ENCODE assay signal across 10 mouse cellular contexts in the genomic region with DNA sequence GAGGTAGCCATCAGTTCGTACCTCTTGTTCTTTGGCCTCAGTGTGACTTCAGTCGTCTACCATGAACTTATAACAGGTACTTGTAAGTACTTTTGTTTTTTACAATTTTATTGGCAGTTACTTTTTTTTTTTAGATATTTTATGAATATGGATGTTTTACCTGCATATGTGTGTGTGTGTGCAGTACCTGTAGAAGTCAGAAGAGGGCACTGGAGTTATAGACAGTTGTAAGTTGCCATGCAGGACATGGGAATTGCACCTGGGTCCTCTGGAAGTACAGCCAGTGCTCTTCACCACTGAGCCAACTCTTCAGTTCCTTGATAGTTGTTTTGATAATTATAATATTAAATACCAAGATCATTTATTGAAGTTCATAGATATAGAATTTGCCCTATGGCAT. TPM values are rescaled to one million over a fixed set of nuclear protein-coding genes. Genes with fewer than 3 reads are reported as not detected.
A peak's percentile ranks its signal among the peaks of the same experiment; 100 is the strongest.
DNase-seq lines count a peak whose midpoint lies in the region; ATAC-seq and TF ChIP-seq lines count a peak whose summit lies in the region.
"Had no signal": no experiment of that assay in that cellular context is flagged by ENCODE, and none has a peak within 500 bp of the region (broad histone marks: within the 10 kb centered on the region; RNA-seq: fewer than 3 reads in every experiment).

No protein-coding gene starts in this region.

- 0 out of 2 replicates have a peak, but pooled peaks cover 9% of the 10 kb centered on the region for H3K36me3 ChIP-seq in kidney, embryonic 15.5 days
- H3K36me3 ChIP-seq: embryonic facial prominence, embryonic 15.5 days had no signal

- no peaks in the 10 kb centered on the region for H3K27me3 ChIP-seq in kidney, embryonic 15.5 days
- H3K27me3 ChIP-seq: embryonic facial prominence, embryonic 15.5 days; neural tube, embryonic 15.5 days had no signal

- H3K27ac ChIP-seq in kidney, embryonic 15.5 days, result no peak overlapping the region
- H3K27ac ChIP-seq: embryonic facial prominence, embryonic 15.5 days; neural tube, embryonic 15.5 days had no signal

- DNase-seq in kidney, adult 18-20 months, result peak; percentile 14
- peak; percentile 59 for DNase-seq in CD4-positive, CD25-positive, alpha-beta regulatory T cell, adult 2 months (ENCODE audit: low read depth, low spot score)
- peak; percentile 10 for DNase-seq in brain, embryonic 14.5 days (ENCODE audit: low read depth)
- DNase-seq in gastrocnemius, adult 8-10 months (ENCODE audit: low spot score in 2 of 2), result no peak
- no peak for DNase-seq in urinary bladder, adult 2 months (ENCODE audit: low spot score)
- DNase-seq in left cerebral cortex, postnatal 14 days (ENCODE audit: low spot score in 2 of 2), result no peak

- TF ChIP-seq CTCF in brain, embryonic 14.5 days (IDR thresholded peaks at IDR 0.05; ENCODE audit: borderline replicate concordance, extremely low read depth, insufficient read depth, insufficient read length), result no peak

- no peak overlapping the region for H3K9ac ChIP-seq in kidney, embryonic 15.5 days
- H3K9ac ChIP-seq: embryonic facial prominence, embryonic 15.5 days; neural tube, embryonic 15.5 days had no signal

- intact Hi-C loops in left cerebral cortex, postnatal 14 days (cut with DNase I), result no loop called here

- H3K4me3 ChIP-seq in kidney, embryonic 15.5 days (replicated peaks), result no peak overlapping the region
- H3K4me3 ChIP-seq: embryonic facial prominence, embryonic 15.5 days; neural tube, embryonic 15.5 days had no signal

- ATAC-seq in kidney, embryonic 15.5 days (replicated peaks; ENCODE audit: low FRiP score), result no peak
- ATAC-seq in megakaryocyte, adult 5-6 weeks (ENCODE audit: poor library complexity, severe bottlenecking), result peak; percentile 73

- no peaks in the 10 kb centered on the region for H3K4me1 ChIP-seq in kidney, embryonic 15.5 days
- H3K4me1 ChIP-seq: embryonic facial prominence, embryonic 15.5 days; neural tube, embryonic 15.5 days had no signal

- 90% methylated on average over 2 of the region's 2 CpGs for WGBS in kidney, embryonic 15.5 days

- no peak for TF ChIP-seq POLR2A in brain, embryonic 14.5 days (IDR thresholded peaks at IDR 0.05; ENCODE audit: borderline replicate concordance, extremely low read depth, insufficient read depth, insufficient read length, poor library complexity, severe bottlenecking)

- H3K9me3 ChIP-seq in kidney, embryonic 15.5 days (replicated peaks), result no peaks in the 10 kb centered on the region
- H3K9me3 ChIP-seq: embryonic facial prominence, embryonic 15.5 days; neural tube, embryonic 15.5 days had no signal

- H3K4me2 ChIP-seq in kidney, embryonic 15.5 days, result no peak overlapping the region
- H3K4me2 ChIP-seq: embryonic facial prominence, embryonic 15.5 days; neural tube, embryonic 15.5 days had no signal

RNA-seq across cellular contexts. Expression of gene Gm527, which starts 19.8 kb away (rescaled TPM):
- polyA plus RNA-seq in kidney, embryonic 15.5 days (2015; fragmentation: Nextera tagmentation; extraction: Ambion mirVana), result 2.0 and 3.9 TPM in 2 replicates
- 9.4 and 9.5 TPM in 2 replicates for polyA plus RNA-seq in brain, embryonic 14.5 days (2012; rRNA removed)
- total RNA-seq in megakaryocyte, adult 5-6 weeks (2015), result 1.7 and 3.1 TPM in 2 replicates
- 0.69 and 1.9 TPM in 2 replicates for total RNA-seq in megakaryocyte, adult 5-6 weeks (2017)
- 1 to 10 TPM; 2.3 to 2.9 (median 2.6) TPM for total RNA-seq in gastrocnemius, adult 8-10 months (2022)
- 4.5 and 7.6 TPM in 2 replicates for polyA plus RNA-seq in urinary bladder, adult 2 months (2012; rRNA removed)
- total RNA-seq in left cerebral cortex, postnatal 14 days (2021), result 10 to 100 TPM; 10.1 to 13.7 TPM

RNA-seq across cellular contexts. Expression of gene Klhl28, which starts 27.8 kb away (rescaled TPM):
- 8.5 and 9.9 TPM in 2 replicates for polyA plus RNA-seq in kidney, embryonic 15.5 days (2015; fragmentation: Nextera tagmentation; extraction: Ambion mirVana)
- 12.6 and 14.6 TPM in 2 replicates for polyA plus RNA-seq in brain, embryonic 14.5 days (2012; rRNA removed)
- 16.5 and 19.8 TPM in 2 replicates for total RNA-seq in megakaryocyte, adult 5-6 weeks (2015)
- 14.5 and 17.5 TPM in 2 replicates for total RNA-seq in megakaryocyte, adult 5-6 weeks (2017)
- 10 to 100 TPM in 1 of 4 experiments, 1 to 10 TPM in 3; 7.6 to 10.9 (median 9.4) TPM for total RNA-seq in gastrocnemius, adult 8-10 months (2022)
- 5.7 and 6.2 TPM in 2 replicates for polyA plus RNA-seq in urinary bladder, adult 2 months (2012; rRNA removed)
- 10 to 100 TPM; 22.4 to 23.1 TPM for total RNA-seq in left cerebral cortex, postnatal 14 days (2021)

RNA-seq across cellular contexts. Expression of gene Togaram1, which starts 28.1 kb away (rescaled TPM):
- polyA plus RNA-seq in kidney, embryonic 15.5 days (2015; fragmentation: Nextera tagmentation; extraction: Ambion mirVana), result 30.2 and 31.3 TPM in 2 replicates
- 12.2 and 14.6 TPM in 2 replicates for polyA plus RNA-seq in brain, embryonic 14.5 days (2012; rRNA removed)
- 17.7 and 18.7 TPM in 2 replicates for total RNA-seq in megakaryocyte, adult 5-6 weeks (2015)
- total RNA-seq in megakaryocyte, adult 5-6 weeks (2017), result 24.0 and 24.7 TPM in 2 replicates
- total RNA-seq in gastrocnemius, adult 8-10 months (2022), result 10 to 100 TPM in 2 of 4 experiments, 1 to 10 TPM in 2; 8.2 to 11.0 (median 10.0) TPM
- 14.6 and 15.1 TPM in 2 replicates for polyA plus RNA-seq in urinary bladder, adult 2 months (2012; rRNA removed)
- 10 to 100 TPM; 46.0 to 49.6 TPM for total RNA-seq in left cerebral cortex, postnatal 14 days (2021)

Comparison
In these comparisons a context has a peak if more than half of its experiments do, and no peak if none do; other contexts are left out.
1. DNase-seq: peak in kidney, adult 18-20 months (single experiment), CD4-positive, CD25-positive, alpha-beta regulatory T cell, adult 2 months (single experiment) and brain, embryonic 14.5 days (single experiment); none in gastrocnemius, adult 8-10 months (0 of 2), urinary bladder, adult 2 months (single experiment) and left cerebral cortex, postnatal 14 days (0 of 2).